Mouse (Mus musculus): ENCODE data around the gene Pou2f3. TPM values are rescaled to one million over a fixed set of nuclear protein-coding genes. Genes with fewer than 3 reads are reported as not detected.
A peak's percentile ranks its signal among the peaks of the same experiment; 100 is the strongest.

Pou2f3 gene
- 0.09 TPM in 1 of 2 replicates, not detected in the other for polyA plus RNA-seq (2016; fragmentation: Nextera tagmentation; extraction: Ambion mirVana)

DNA sequence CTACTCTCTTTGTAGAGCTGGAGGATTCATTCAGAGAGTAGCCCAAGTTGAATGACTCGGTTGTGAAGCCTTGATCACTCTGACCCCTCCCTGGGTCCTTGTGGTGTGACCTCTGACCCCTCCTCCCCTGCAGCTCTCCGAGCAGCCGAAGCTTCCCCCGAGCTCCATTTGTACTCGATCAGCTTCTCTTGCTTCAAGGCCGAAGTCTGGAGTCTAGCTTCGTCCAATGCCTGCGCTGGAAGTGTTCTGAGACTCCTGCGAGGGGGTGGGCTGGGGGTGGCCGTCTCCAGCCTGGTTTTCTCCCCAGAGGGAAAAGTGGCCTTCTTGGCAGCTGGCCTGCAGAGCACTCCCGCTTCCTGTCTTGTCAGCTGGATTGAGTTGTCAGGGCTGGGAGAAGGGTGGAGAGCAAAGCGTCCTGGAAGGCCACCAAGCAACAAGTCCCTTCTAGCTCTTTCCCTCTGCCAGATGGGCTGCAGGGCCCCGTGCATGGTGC, at the start of gene Pou2f3:
TSS of gene Pou2f3 (minus strand) at position 180 of the 493 bp plus-strand sequence.
- DNase-seq (ENCODE audit: low spot score): peak; percentile 71
- H3K9me3 ChIP-seq: no peaks in the 10 kb centered on the region
- peaks cover 60% of the 10 kb centered on the region for H3K27me3 ChIP-seq (ENCODE audit: insufficient read depth, poor library complexity, severe bottlenecking)
- H3K27ac ChIP-seq: peak within 1 kb of the TSS; percentile 69
- WGBS: 2% methylated on average over 13 of the region's 13 CpGs
- H3K4me1 ChIP-seq (replicated peaks): peaks cover 27% of the 10 kb centered on the region
- peak within 1 kb of the TSS; percentile 36 for H3K4me3 ChIP-seq
- no peaks in the 10 kb centered on the region for H3K36me3 ChIP-seq

DNA sequence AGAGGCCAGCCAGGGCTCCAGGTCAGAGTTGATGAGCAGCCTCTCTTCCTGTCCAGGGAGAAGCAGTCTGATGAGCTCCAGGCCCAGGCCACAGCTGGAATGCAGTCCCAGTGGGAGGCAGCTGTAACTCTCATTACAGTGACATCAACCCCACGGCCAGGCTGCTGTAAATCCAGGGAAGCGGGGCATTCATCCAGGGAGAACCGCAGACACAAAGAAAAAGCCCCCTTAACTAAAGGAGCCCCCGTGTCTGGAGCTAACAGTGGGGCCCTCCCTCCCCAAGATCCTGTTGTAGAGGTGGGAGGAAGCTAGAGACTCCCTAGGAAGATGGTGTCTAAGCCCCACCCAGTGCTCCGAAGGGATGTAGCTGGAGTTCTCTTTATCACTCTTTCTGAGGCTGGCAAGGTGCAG, 43.1 kb upstream of the Pou2f3 start:
- Histone ChIP-seq H3K4me1 (replicated peaks) (peaks cover 46% of the 10 kb centered on the region), H3K9me3 (no peaks in the 10 kb centered on the region), H3K36me3 (no peaks in the 10 kb centered on the region), H3K27me3 (ENCODE audit: insufficient read depth, poor library complexity, severe bottlenecking) (no peaks in the 10 kb centered on the region), H3K4me3 (peak overlapping the region; percentile 18; the same call in 1 of the 2 replicates), H3K27ac (peak overlapping the region; percentile 82)
- 21% methylated on average over 5 of the region's 5 CpGs for WGBS
- peak; percentile 64 for DNase-seq (ENCODE audit: low spot score)

DNA sequence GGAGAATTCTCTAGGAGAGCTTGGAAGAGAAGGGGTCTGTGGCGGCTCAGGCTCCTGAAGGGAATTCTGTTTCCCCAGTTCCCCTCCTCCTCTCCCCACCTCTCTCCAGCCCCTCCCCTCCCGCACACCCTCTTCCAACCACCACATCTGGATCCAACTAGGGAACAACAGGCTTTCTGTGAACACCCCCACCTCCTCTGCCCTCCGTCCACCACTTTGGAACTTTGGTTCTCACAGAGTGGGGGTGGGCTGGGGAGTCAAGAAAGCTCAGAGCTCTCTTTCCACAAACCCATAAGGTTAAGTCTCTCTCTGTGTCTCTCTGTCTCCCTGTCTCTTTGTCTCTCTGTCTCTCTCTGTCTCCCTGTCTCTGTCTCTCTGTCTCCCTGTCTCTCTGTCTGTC, 42.6 kb upstream of the Pou2f3 start:
- 48% methylated on average over 3 of the region's 3 CpGs for WGBS

DNA sequence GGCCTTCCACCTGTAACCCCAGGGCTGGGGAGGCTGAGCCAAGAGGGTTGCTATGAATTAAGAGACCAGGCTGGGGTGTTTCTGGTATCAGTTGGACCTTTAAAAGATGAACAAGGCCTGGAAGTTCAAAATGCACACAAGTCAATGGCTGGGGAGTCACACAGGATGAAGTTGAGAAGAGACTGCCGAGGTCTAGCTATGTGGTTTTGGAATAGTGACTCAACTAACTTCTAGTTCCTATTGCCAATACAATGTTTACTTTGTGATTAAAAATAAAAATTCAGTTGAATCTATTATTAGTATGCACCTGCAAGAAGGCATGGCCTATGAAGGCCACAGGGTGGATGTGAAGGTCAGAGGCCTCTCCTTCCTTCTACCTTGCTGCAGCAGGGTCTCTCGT, 41.6 kb upstream of the Pou2f3 start:
- H3K9me3 ChIP-seq: no peaks in the 10 kb centered on the region
- no peaks in the 10 kb centered on the region for H3K36me3 ChIP-seq
- H3K27ac ChIP-seq: peak overlapping the region; percentile 82; the same call in 1 of the 2 replicates
- WGBS: 85% methylated on average over 2 of the region's 2 CpGs
- no peaks in the 10 kb centered on the region for H3K27me3 ChIP-seq (ENCODE audit: insufficient read depth, poor library complexity, severe bottlenecking)
- H3K4me1 ChIP-seq (replicated peaks): peaks cover 43% of the 10 kb centered on the region
- no peak for DNase-seq (ENCODE audit: low spot score)
- H3K4me3 ChIP-seq: no peak overlapping the region

More for the DNA sequence above, 42.6 kb upstream of the Pou2f3 start:
- Histone ChIP-seq H3K27ac (peak overlapping the region; percentile 82), H3K9me3 (no peaks in the 10 kb centered on the region), H3K4me3 (peak overlapping the region; percentile 18; the same call in 1 of the 2 replicates), H3K27me3 (ENCODE audit: insufficient read depth, poor library complexity, severe bottlenecking) (no peaks in the 10 kb centered on the region), H3K36me3 (no peaks in the 10 kb centered on the region), H3K4me1 (replicated peaks) (peaks cover 46% of the 10 kb centered on the region)
- DNase-seq (ENCODE audit: low spot score): peak; percentile 66

DNA sequence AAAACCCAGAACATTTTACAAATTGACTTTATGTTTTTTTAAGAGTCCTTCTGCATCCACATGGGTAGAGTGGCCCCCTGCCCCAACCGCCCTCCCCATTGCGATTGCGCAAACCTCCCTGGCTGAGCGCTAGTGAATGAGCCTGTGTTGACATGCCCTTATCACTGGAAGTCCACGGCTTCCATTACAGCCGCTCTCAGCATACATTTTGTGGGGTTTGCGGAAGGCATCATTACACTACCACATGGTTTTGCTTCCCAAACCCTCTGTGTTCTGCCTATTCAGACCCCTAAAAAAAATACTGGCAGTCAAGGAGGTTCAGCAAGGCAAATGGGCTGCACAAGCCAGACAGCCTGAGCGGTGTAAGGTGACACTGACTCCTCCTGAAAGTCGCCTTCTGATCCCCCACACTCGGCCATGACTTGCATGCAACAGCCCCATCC, 36.6 kb upstream of the Pou2f3 start:
- Histone ChIP-seq H3K9me3 (no peaks in the 10 kb centered on the region), H3K27ac (0 out of 2 replicates have a peak overlapping the region, but pooled peaks have one; percentile 29), H3K27me3 (ENCODE audit: insufficient read depth, poor library complexity, severe bottlenecking) (no peaks in the 10 kb centered on the region), H3K4me1 (replicated peaks) (peaks cover 5% of the 10 kb centered on the region; the same call in 1 of the 2 replicates), H3K4me3 (no peak overlapping the region), H3K36me3 (no peaks in the 10 kb centered on the region)
- DNase-seq (ENCODE audit: low spot score): no peak
- whole genome bisulfite sequencing: 40% methylated on average over 10 of the region's 10 CpGs

DNA sequence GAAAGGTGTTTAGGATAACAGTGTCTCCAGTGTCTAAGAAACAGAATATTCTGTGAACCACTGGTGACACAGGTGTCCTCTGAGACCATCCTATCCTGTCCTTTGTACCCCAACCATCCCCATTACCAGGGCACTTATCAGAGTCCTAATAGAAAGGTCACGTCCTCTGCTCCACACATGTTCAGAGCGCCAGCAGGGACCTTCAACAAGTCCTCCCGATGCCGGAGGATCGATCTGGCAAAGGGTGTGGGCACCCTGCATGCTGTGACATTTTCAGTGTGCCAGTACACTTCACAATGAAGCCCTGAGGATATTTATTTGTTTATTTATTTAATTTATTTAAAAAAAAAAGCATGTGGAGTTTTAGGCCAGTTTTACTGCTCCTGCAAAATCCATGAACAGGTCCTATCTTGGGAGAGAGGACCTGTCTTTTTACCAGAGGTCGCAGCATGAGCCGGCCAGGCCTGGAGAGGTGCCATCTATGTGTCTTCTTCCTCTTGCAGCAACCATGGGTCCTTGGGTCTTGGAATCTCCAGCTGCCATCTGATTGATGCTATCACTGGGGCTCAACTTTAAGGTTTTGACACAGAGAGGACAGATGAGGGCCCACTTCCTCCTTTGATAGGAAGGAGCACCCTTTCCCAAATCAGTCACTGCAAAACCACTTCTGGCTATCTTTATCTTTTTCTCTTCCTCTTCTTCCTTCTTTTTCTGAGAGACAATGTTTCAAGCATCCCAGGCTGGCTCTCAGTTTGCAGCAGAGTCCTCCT, 35.8 kb upstream of the Pou2f3 start:
- Histone ChIP-seq H3K36me3 (no peaks in the 10 kb centered on the region), H3K4me3 (no peak overlapping the region), H3K27me3 (ENCODE audit: insufficient read depth, poor library complexity, severe bottlenecking) (peaks cover 6% of the 10 kb centered on the region; the same call in 1 of the 2 replicates), H3K27ac (no peak overlapping the region), H3K9me3 (no peaks in the 10 kb centered on the region), H3K4me1 (replicated peaks) (peaks cover 10% of the 10 kb centered on the region)
- WGBS: 84% methylated on average over 7 of the region's 7 CpGs
- no peak for DNase-seq (ENCODE audit: low spot score)

DNA sequence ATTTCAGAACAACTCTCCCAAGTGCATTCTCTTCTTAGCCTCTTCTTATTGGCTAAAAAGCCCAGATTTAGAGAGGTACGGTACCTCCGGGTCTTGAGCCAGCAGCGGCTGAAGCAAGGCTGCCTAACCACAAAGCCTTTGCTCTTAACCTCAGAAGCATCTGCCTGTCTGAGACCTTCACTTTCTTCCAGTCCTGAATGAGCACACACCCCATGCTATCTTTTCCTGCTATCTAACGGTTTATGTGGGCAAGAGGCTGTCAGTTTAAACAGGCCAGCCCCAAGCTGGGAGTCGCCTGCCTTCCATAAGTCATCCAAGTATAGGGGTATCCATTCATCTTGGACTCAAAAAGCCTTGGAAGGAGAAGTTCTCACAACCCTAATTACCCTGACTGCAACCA, 32.3 kb upstream of the Pou2f3 start:
- H3K9me3 ChIP-seq: no peaks in the 10 kb centered on the region
- peaks cover 37% of the 10 kb centered on the region for H3K27me3 ChIP-seq (ENCODE audit: insufficient read depth, poor library complexity, severe bottlenecking)
- no peaks in the 10 kb centered on the region for H3K36me3 ChIP-seq
- no peak for DNase-seq (ENCODE audit: low spot score)
- WGBS: 89% methylated on average over 5 of the region's 5 CpGs
- no peak overlapping the region for H3K4me3 ChIP-seq
- no peak overlapping the region for H3K27ac ChIP-seq
- peaks cover 43% of the 10 kb centered on the region for H3K4me1 ChIP-seq (replicated peaks)

DNA sequence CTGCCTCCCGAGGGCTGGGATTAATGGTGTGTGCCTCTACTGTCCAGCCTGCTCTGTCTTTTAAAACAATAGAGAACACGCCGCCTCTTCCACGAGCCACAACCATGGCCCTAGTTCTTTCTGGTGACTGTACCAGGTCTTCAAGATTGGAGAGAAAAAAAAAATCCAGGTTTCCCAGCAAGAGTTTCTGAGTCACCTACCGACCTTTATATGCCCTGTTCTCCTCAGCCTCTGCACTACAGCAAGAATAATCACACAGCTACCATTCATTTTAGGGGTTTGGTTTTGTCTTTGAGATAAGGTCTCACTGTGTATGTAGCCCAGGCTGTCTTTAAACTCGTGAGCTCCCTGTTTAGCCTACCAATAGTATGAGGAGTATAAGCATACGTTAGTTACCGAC, 31.8 kb upstream of the Pou2f3 start:
- no peak overlapping the region for H3K4me3 ChIP-seq
- H3K9me3 ChIP-seq: no peaks in the 10 kb centered on the region
- H3K36me3 ChIP-seq: no peaks in the 10 kb centered on the region
- peaks cover 42% of the 10 kb centered on the region for H3K27me3 ChIP-seq (ENCODE audit: insufficient read depth, poor library complexity, severe bottlenecking)
- 89% methylated on average over 8 of the region's 8 CpGs for WGBS
- no peak for DNase-seq (ENCODE audit: low spot score)
- H3K27ac ChIP-seq: no peak overlapping the region
- peaks cover 47% of the 10 kb centered on the region for H3K4me1 ChIP-seq (replicated peaks)

DNA sequence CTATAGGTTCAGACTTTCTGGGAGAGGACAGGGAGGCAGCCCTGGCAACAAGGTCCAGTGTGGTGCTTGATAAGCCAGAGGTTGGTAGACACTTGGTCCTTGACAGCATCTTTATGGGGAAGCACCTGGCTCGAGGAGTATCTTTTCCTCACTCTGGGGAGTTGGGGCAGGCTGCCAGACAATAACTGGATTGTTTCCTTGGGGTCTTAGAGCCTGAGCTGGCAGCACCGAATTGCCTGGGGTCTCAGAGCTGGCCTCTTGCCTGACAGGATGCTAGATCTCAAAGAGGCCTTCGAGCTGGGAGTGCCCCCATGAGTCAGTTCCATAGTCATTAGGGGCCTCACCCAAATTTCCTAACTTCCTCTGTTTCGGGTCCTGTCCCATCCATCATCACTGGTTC, 31.1 kb upstream of the Pou2f3 start:
- WGBS: 65% methylated on average over 4 of the region's 4 CpGs
- Histone ChIP-seq H3K4me1 (replicated peaks) (peaks cover 48% of the 10 kb centered on the region), H3K27ac (no peak overlapping the region), H3K9me3 (no peaks in the 10 kb centered on the region), H3K4me3 (no peak overlapping the region), H3K27me3 (ENCODE audit: insufficient read depth, poor library complexity, severe bottlenecking) (peaks cover 47% of the 10 kb centered on the region), H3K36me3 (no peaks in the 10 kb centered on the region)
- DNase-seq (ENCODE audit: low spot score): no peak

DNA sequence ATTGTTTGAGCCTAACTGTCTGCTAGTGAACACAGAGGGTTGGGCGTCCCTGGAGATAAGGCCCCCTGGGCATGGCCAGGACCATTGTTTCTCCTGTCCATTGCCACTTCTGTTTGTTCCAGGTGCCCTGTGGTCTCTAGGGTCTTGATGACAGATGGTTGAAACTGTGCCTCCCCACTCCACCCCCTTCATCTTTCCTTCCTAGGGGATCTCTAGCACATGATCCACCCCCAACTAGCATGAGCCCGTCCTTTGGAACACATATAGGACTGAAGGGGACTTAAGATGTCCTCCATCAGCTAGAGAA, 30.4 kb upstream of the Pou2f3 start:
- Histone ChIP-seq H3K36me3 (no peaks in the 10 kb centered on the region), H3K27me3 (ENCODE audit: insufficient read depth, poor library complexity, severe bottlenecking) (peaks cover 49% of the 10 kb centered on the region), H3K9me3 (no peaks in the 10 kb centered on the region), H3K4me1 (replicated peaks) (peaks cover 48% of the 10 kb centered on the region), H3K4me3 (peak overlapping the region; percentile 71), H3K27ac (peak overlapping the region; percentile 86)
- WGBS: 47% methylated on average over 2 of the region's 2 CpGs
- no peak for DNase-seq (ENCODE audit: low spot score)

DNA sequence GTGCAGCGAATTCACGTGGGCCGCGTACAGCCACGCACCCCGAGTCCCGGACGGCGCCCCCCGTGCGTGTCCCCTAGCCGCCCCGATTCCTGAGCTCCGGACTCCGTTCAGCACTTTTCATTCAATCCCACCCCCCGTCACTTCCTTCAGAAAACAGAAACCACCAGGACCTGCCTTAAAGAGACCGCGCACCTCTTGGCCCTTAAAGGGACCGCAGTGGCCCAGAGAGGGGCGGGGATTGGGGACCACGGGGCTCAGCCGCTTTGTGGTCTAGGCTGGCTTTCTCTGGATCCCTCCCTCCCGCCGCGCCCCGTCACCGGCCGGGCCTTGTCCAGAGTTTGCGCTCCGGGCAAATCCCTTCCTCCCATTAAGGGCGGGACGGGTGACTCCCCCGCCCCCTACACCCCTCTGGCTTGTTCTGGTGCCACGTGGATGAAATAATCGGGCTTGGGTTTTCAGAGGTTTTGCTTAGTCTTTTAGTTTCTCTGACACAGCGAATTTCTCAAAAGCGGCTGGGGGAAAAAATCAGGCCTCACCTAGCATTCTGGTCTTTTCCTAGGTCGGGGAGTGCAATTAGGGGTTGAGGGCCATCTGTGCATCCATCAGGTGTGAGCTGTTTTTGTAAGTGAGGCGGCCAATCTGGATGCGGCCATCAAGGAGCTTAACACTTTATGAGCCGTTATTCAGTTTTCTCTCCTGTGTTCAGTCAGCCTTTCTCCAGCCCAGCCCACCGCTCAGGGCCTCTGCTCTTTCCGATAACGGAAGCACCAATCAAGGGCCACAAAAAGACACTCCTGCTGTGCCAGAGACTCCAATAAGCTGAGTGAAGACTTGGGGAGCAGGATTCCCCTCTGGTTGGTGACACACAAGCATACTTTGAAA, 29.8 kb upstream of the Pou2f3 start, which contains the start of gene Oaf:
TSS of gene Oaf (minus strand) at position 200 of the 882 bp plus-strand sequence.
- peaks cover 51% of the 10 kb centered on the region for H3K27me3 ChIP-seq (ENCODE audit: insufficient read depth, poor library complexity, severe bottlenecking)
- WGBS: under 1% methylated on average over 44 of the region's 44 CpGs
- H3K36me3 ChIP-seq: no peaks in the 10 kb centered on the region
- peaks cover 51% of the 10 kb centered on the region for H3K4me1 ChIP-seq (replicated peaks)
- no peaks in the 10 kb centered on the region for H3K9me3 ChIP-seq
- peak; percentile 88 for DNase-seq (ENCODE audit: low spot score)
- H3K27ac ChIP-seq: peak within 1 kb of the TSS; percentile 86
- peak within 1 kb of the TSS; percentile 71 for H3K4me3 ChIP-seq

DNA sequence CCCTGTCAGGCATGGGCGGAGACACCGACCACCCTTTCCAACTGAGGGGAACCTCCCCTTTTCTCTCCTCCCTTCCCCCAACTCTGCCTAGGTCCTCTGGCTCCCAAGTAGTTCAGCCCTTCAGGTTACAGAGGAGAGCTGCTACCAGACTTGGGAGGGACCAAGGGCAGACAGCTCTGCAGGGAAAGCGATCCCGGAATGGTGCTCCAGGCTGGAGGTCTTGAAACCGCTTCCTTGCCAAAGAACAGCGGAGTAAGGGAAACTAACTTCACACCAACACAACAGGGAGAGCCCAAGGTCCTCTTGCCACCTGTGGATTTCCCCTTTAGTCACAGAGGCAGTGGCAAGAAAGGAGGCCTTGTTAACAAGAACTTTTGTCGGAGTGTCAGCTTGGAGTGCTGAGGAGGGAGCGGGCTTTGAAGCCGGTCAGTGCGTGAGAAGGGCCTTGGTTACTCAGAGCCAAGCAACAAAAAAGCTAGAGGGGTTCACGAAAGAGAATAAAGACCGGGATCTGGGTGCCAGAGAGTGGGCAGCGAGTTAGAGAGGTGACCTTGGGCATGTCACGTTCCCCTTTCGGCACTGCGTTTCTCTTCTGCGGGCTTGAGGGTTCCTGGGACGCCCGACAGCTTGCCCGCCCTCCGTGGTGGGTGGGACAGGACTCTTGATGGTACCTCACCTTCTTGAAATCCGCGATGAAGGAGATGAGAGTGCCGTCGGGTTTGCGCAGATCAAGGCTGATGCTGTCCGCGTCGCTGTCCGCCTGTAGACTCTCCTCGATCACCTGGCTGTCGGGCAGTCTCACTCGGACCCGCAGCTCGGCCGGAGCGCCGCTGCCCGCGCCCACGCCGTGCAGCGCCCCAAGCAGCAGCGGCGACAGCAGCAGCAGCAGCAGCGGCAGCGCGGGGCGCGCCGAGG, 28.7 kb upstream of the Pou2f3 start:
- under 1% methylated on average over 51 of the region's 51 CpGs for WGBS
- no peaks in the 10 kb centered on the region for H3K9me3 ChIP-seq
- H3K36me3 ChIP-seq: no peaks in the 10 kb centered on the region
- H3K4me3 ChIP-seq: peak overlapping the region; percentile 71
- peaks cover 51% of the 10 kb centered on the region for H3K27me3 ChIP-seq (ENCODE audit: insufficient read depth, poor library complexity, severe bottlenecking)
- peak; percentile 38 for DNase-seq (ENCODE audit: low spot score)
- peaks cover 58% of the 10 kb centered on the region for H3K4me1 ChIP-seq (replicated peaks)
- peak overlapping the region; percentile 86 for H3K27ac ChIP-seq

Data from hindbrain, embryonic 10.5 days (tissue).